Mouse (Mus musculus) thymus, postnatal 10 days (tissue): ENCODE measurements around the gene Ptar1.
A peak's percentile ranks its signal among the peaks of the same experiment; 100 is the strongest.

Source experiments
- DNase-seq, 2 experiments: peaks; one replicate each; pipeline ENCODE4 v3.0.0; 2021; ENCODE audit warnings: low spot score in 2 of 2

Gene Ptar1

DNA sequence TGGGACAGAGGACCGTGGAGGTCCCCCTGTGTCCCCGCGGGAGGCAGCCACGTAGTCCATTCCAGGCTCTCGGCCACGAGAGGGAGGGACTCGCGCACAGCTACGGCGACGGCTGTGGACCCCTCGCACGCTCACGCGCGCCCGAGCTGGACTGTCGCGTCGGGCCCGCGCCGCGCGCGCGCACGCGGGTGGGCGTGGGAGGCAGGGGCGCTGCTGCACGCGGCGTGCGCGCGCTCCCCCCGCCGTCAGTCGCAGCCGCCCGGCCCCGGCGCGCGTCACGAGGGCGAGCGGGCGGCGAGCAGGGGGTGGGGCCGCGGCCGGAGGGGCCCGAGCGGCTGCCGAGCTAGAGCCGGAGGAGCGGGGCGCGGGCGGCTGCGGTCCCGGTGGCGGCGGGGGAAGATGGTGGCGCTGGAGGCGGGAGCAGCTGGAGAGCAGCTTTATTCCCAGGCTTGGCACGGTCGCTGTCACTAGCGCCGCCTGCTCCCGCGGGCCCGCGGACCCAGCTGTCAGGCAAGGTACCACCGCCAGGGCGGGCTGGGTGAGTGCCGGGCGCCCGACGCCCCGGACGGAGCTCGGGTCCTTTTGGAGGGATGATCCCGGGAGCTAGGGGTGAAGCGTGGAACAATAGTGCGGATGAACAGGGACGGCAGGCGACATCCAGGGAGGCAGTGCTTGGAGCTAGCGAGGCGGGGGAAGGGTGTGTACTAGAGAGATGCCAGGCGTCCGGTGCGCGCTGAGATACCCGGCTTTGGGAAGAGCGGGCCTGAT, 71.5 kb downstream of the Ptar1 start, which contains the start of gene Apba1:
Apba1 (plus strand) TSS at position 334 of the 768 bp plus-strand sequence.
- peak; percentile 22 to 48 for DNase-seq

DNA sequence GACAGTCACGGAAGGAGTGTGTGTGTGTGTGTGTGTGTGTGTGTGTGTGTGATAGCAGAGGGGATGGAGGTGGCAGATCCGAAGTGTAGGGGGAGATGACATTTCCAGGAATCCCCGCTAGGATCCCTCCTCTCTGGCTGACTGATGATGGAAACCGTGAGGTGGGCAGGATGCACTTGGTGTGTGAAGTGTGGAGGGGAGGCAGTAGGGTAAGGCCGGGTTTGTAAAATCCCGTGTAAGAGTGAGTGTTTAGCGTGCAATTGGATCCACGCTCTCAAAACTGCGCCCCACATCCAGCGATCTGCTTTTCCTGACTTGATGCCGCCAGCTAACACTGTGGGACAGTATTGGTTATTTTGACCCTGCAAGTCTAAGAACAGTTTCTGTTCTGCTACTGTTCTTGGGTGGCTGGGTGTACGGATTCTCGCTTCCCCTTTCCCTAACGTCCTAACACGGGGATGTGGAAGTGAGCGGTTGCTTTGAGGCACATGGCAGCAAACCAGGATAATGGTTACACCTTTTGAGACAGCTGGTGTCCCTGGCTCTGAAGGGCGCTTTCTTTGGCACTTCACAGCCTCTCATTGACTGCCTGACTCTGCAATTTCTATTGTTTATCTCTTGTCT, 72.2 kb downstream of the Ptar1 start:
- no peak for DNase-seq

DNA sequence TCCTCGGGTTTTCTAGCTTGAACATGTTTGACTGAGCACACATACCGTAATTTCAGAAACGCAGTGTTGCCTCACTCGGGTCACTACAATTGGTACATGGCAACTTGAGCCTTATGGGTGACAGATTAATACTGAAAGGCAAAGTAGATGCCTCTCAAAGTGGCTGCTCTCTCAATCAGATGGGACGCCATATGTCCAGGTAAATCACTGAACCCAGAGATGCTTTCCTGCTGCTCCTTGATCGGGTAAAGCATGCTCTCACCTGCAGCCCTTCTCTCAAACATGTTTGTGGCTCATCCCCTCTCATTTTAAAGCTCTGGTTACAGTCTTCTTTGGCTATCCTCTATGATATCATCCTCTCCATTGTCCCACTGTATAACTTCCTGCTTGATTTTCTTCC, 76.1 kb downstream of the Ptar1 start:
- DNase-seq = no peak

DNA sequence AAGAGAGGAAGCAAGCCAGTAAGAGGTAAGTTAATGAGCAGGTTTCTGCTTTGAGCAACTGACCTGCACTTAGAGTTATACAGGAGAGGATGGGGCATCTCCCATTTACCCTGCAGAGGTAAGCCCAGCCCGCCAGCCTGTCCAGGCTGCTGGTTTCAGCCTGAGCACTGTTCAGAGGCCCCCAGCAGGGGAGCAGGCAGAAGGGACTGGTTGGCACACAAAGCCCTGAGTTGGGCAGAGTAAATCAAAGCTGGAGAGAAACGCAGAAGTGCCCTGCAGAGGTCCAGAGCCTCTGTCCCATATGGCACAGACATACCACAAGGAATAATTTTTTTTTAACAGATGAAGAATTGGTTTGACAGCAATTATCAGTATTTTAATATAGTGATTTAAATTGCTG, 76.8 kb downstream of the Ptar1 start:
- no peak for DNase-seq

DNA sequence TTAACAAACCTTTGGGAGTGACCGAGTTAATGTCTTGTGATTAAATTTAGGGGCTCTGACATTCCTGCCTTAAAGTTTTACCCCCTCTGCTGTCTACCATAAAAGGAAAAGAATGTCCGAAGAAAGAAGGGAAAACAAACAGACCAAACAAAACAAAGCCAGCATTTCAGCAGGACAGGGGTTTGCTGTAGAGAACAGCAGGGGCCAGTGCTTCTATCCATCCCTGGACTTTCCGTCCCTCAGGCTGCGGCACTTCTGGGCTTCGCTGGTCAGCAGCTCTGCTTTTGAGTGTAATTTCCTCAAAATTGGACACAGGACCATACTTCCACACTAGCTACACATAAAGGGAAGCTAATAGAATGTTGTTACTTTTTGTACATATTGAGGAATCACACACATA, 81.6 kb downstream of the Ptar1 start:
- DNase-seq = no peak

DNA sequence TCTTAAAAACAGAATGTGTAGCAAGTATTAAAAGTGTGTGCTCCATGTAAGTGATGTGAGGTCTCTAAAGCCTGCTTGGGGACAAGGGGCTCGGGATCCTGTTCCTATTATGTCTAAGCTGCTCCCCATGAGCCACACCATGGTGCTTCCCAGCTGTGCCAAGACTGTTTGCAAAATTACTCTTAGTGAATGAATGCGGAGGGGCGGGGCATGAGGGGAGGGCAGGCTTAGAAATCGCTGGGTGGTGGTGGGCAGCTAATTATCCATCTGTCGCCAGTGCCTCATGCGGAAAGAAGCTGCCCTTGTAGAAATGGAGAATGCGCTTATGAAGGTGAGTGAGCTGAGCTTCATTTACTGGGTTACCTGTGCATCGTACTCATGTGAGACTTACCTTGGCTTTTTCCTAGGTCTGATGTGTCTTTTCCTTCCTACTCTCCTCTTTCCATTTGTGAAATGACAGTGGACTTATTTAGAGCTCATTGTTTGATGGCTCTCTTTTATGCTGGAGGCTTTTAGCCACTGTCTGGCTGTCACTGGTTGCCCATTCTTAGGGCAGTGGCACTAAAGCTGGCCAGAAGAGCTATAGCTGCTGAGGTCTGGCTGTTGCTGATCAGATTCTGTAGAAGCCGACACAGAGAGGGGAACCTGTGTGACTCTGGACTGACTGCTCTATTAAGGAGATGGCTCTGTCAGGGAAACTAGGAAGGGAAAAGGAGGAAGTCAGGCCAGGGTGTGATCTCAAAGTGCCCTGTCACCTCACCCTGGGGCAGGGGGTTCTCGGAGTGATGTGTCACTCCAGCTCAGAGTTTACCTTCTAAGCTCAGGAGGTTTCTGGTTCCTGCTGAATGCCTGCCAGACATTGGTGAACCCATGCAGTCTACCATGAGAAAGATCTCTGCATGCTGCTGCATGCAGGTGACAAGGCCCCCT, 83.5 kb downstream of the Ptar1 start:
- DNase-seq = no peak

DNA sequence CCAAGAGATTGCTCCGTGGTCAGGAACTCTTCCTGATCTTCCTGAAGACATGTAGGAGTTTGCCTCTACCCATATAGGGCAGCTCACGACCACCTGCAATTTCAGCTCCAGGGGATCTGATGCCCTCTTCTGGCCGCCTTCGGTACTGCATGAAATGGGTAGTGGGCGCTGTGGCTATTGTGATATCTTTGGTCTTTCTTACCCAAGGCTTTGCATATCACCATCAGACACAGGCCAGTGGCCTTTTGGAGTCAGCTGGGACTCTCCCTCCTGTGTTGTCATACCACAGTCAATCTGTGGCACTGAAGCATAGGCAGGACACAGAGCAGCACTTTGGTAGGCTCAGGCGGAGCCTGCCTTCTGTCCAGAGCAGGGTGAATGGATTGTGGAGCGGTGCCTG, 84.7 kb downstream of the Ptar1 start:
- DNase-seq = peak in 1 of 2 experiments; percentile 29

DNA sequence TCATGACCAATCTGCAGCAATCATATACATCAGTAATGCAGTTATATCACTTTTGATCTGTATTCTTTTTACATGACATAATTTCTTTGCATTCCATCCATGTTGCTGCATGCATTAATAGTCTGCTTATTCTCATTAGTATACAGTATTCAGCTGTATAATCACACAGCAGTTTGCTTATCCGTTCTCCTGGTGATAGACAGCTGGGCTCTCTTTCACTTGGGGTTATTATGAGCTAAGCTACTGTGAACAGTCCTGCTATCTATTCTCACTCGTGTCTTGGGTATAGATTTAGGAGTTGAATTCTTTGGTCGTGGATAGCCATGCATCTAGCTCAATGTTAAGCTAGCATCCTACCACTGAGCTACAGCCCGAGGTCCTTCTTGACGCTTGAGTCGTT, 88.1 kb downstream of the Ptar1 start:
- no peak for DNase-seq

DNA sequence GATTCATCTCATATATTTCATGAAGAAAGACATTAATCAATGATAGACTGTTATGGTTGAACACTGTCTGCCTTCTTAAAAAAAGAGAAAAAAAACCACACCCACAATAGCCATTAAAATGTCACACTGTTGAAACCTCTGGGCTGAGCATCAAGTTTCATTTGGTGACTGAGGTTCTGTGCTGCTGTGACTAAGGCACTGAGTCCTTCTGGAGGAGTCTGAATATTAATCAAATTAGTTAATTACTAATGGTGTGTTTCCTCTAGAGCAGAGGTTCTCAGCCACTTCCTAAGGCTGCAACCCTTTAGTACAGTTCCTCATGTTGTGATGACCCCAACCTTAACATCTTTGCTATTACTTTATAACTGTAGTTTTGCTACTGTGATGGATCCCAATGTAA, 91.9 kb downstream of the Ptar1 start:
- no peak for DNase-seq

DNA sequence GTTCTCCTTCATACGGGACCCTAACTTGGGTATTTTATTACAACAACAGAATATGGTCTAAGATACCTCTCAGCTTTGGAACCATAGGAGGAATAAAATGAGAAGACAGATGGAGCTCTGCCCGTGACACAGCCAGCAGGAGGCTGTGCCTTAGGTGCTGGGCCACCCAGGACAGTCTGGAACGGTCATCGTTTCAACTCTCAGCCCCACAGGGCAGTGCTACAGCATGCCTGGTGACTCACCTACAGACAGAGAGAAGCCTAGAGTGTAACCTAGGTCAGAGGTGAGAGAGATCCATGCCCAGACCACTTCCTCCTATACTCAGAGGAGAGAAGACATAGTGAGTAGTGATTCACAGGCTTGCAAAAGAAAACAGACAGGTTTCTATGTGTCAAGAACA, 92.9 kb downstream of the Ptar1 start:
- no peak for DNase-seq
